Comparison of ENCODE assay signal across 10 mouse cellular contexts in genomic region chr8:122291549-122291948, GRCm38 (mm10). TPM values are rescaled to one million over a fixed set of nuclear protein-coding genes. Genes with fewer than 3 reads are reported as not detected.
A peak's percentile ranks its signal among the peaks of the same experiment; 100 is the strongest.
DNase-seq lines count a peak whose midpoint lies in the region; ATAC-seq lines count a peak whose summit lies in the region.
"Had no signal": no experiment of that assay in that cellular context is flagged by ENCODE, and none has a peak within 500 bp of the region (broad histone marks: within the 10 kb centered on the region; RNA-seq: fewer than 3 reads in every experiment).

No protein-coding gene starts in this region.

- DNase-seq in heart, embryonic 10.5 days (ENCODE audit: low spot score): no peak
- no peak for DNase-seq in heart, postnatal 10 days
- DNase-seq in thymus, postnatal 14 days: peak; percentile 52
- DNase-seq in thymus, postnatal 36 days: no peak
- no peak for DNase-seq in cerebellum, adult 11 months
- DNase-seq in testis, postnatal 14 days (ENCODE audit: low spot score): no peak
- DNase-seq in frontal cortex, adult 2 months (ENCODE audit: extremely low spot score in 1 of 2, low spot score in 1 of 2): no peak
- DNase-seq: kidney, adult 9 months; lung, postnatal 10 days had no signal

- peaks cover 100% of the 10 kb centered on the region for H3K4me1 ChIP-seq in heart, embryonic 10.5 days
- H3K4me1 ChIP-seq in liver, embryonic 16.5 days (ENCODE audit: control insufficient read depth, low read depth, low read length): peaks cover 99% of the 10 kb centered on the region

- intact Hi-C loops in heart, postnatal 10 days (cut with DNase I): no loop called here

- 57% methylated on average over 10 of the region's 10 CpGs for WGBS in heart, embryonic 10.5 days
- 47% methylated on average over 10 of the region's 10 CpGs for WGBS in liver, embryonic 16.5 days (ENCODE audit: insufficient replicate concordance)

- H3K36me3 ChIP-seq in heart, embryonic 10.5 days: peaks cover 28% of the 10 kb centered on the region
- H3K36me3 ChIP-seq in liver, embryonic 16.5 days (ENCODE audit: control insufficient read depth, insufficient read depth): peaks cover 10% of the 10 kb centered on the region

- H3K4me3 ChIP-seq in heart, embryonic 10.5 days: peak overlapping the region; percentile 31
- H3K4me3 ChIP-seq in liver, embryonic 16.5 days (ENCODE audit: low read depth, low read length): no peak overlapping the region

- ATAC-seq in liver, embryonic 16.5 days (ENCODE audit: low read depth): no peak

- H3K27me3 ChIP-seq in heart, embryonic 10.5 days (ENCODE audit: insufficient read depth, poor library complexity, severe bottlenecking): no peaks in the 10 kb centered on the region
- H3K27me3 ChIP-seq in liver, embryonic 16.5 days (ENCODE audit: control insufficient read depth, insufficient read depth, low read depth, low read length): no peaks in the 10 kb centered on the region

- H3K9ac ChIP-seq in liver, embryonic 16.5 days (ENCODE audit: low read depth, low read length): peak overlapping the region; percentile 35; the same call in 1 of the 2 replicates

- no peaks in the 10 kb centered on the region for H3K9me3 ChIP-seq in heart, embryonic 10.5 days
- H3K9me3 ChIP-seq in liver, embryonic 16.5 days (replicated peaks; ENCODE audit: control insufficient read depth, low read length): no peaks in the 10 kb centered on the region

- peak overlapping the region; percentile 95 for H3K27ac ChIP-seq in heart, embryonic 10.5 days
- H3K27ac ChIP-seq in liver, embryonic 16.5 days (ENCODE audit: low read length): peak overlapping the region; percentile 92

- H3K4me2 ChIP-seq in liver, embryonic 16.5 days (ENCODE audit: low read depth, low read length): peak overlapping the region; percentile 94

RNA-seq across cellular contexts. Expression of gene Zfpm1, which starts 9.6 kb away (rescaled TPM):
- polyA plus RNA-seq in heart, embryonic 10.5 days (2016; fragmentation: Nextera tagmentation; extraction: Ambion mirVana): 5.7 and 12.8 TPM in 2 replicates
- total RNA-seq in heart, postnatal 10 days (2021): 10 to 100 TPM; 35.3 to 38.0 TPM
- polyA plus RNA-seq in liver, embryonic 16.5 days (2015; fragmentation: Nextera tagmentation; extraction: Ambion mirVana): 6.8 and 8.1 TPM in 2 replicates
- polyA plus RNA-seq in frontal cortex, adult 2 months (2012; rRNA removed): 26.0 and 36.1 TPM in 2 replicates
